Mouse (Mus musculus): ENCODE measurements around the gene Stap1.

The Stap1 gene

DNA sequence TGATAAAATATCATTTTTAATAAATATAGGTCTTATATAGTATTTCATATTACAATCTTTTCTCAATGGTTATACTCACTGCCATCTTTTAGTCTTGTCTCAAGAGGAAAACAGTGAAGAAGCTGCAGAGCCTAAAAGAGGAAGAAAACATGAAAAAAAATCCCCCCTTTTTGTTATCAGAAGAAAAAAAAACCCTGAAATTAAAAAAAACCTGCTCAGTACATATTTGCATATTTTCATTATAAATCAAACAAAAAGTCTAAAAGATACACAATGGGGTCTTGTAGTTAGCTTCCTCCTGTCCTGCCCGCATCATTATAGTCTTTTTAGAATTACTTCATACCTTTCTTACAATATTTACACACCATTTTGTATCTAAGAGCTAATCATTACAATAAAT is 57.2 kb downstream of the Stap1 start:
- in situ Hi-C loops (cut with MseI, MboI), result no loop called here

DNA sequence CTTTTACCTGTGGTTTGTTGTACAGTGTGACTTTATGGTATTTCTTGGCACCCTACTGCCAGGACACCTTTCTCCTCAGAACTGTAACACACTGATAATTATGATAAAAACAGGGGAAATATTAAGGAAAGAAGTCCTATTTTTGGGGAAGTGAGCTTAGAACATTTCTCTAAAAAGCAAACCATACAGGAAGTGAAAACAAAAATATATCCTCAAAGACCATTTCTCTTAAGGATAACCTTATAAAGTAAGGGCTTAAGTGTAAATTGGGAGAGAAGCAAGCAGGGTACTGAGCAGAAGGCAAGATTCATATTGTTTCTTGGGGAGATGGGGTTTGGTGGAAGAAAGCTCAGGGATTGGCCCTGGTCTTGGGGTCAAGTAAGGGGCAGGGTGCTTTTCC is 58.3 kb downstream of the Stap1 start:
- in situ Hi-C loops (cut with MseI, MboI), result no loop called here

Data from mouse trophoblast stem cell (cell line).